Mouse (Mus musculus) embryonic facial prominence, embryonic 11.5 days (tissue): ENCODE data around the gene Ints6l. TPM values are rescaled to one million over a fixed set of nuclear protein-coding genes. Genes with fewer than 3 reads are reported as not detected.
A peak's percentile ranks its signal among the peaks of the same experiment; 100 is the strongest.

Source experiments
- ATAC-seq: fragments of 200-750 bp; cut with Nextera tagmentation; replicated peaks from 2 replicates; pipeline ENCODE4 v1.8.0; 2017; ENCODE audit warnings: low read depth; ENCODE audit not compliant: insufficient number of reproducible peaks, low FRiP score, low TSS enrichment
- DNase-seq: peaks from one replicate; pipeline ENCODE4 v3.0.0-alpha.2; 2015; ENCODE audit warnings: low spot score
- H3K27ac ChIP-seq: fragments of 300-500 bp; sonication (generic); replicated peaks from 2 replicates; pipeline ENCODE4 v1.5.1; 2014; ENCODE audit warnings: mild to moderate bottlenecking, low read depth, low read length, control low read depth
- H3K27me3 ChIP-seq: fragments of 300-500 bp; sonication (generic); 2 replicates; pipeline ENCODE4 v1.6.1; 2014; ENCODE audit warnings: mild to moderate bottlenecking, low read length, moderate library complexity, mixed read lengths; ENCODE audit not compliant: control insufficient read depth, insufficient read depth
- H3K36me3 ChIP-seq: fragments of 300-500 bp; sonication (generic); replicated peaks from 2 replicates; pipeline ENCODE4 v1.6.1; 2014; ENCODE audit warnings: low read depth, mild to moderate bottlenecking, low read length, moderate library complexity, mixed read lengths; ENCODE audit not compliant: control insufficient read depth, insufficient read depth
- H3K4me1 ChIP-seq: fragments of 300-500 bp; sonication (generic); 2 replicates; pipeline ENCODE4 v1.6.1; 2014; ENCODE audit warnings: low read length, mixed read lengths; ENCODE audit not compliant: control insufficient read depth, insufficient read depth
- H3K4me2 ChIP-seq: fragments of 300-500 bp; sonication (generic); 2 replicates; pipeline ENCODE4 v1.6.1; 2014; ENCODE audit warnings: low read depth, mild to moderate bottlenecking, control low read depth, low read length, moderate library complexity
- H3K4me3 ChIP-seq: fragments of 300-500 bp; sonication (generic); 2 replicates; pipeline ENCODE4 v1.5.1; 2014; ENCODE audit warnings: low read depth, low read length, control low read depth
- H3K9ac ChIP-seq: fragments of 300-500 bp; sonication (generic); replicated peaks from 2 replicates; pipeline ENCODE4 v1.6.1; 2014; ENCODE audit warnings: mild to moderate bottlenecking, control low read depth, low read length
- H3K9me3 ChIP-seq: fragments of 300-500 bp; sonication (generic); replicated peaks from 2 replicates; pipeline ENCODE4 v1.6.1; 2016; ENCODE audit warnings: mild to moderate bottlenecking, low read length, inconsistent platforms, mixed read lengths; ENCODE audit not compliant: control insufficient read depth
- WGBS: fragments of 180-500 bp; shearing (Covaris S2); extraction: QIAGEN DNeasy Blood & Tissue Kit; methylation state at CpG from one replicate; pipeline ENCODE4 v1.1.7; 2014; 5-methylcytosine and 5-hydroxymethylcytosine counted together
- polyA plus RNA-seq: library from polyadenylated mRNA; unstranded; fragments of >200 nt; fragmentation: Nextera tagmentation; extraction: Ambion mirVana; gene quantifications from 2 replicates; pipeline ENCODE4 v1.2.1, GENCODE M21; 2014

Ints6l gene
- 24.2 and 24.9 TPM in 2 replicates for polyA plus RNA-seq

DNA sequence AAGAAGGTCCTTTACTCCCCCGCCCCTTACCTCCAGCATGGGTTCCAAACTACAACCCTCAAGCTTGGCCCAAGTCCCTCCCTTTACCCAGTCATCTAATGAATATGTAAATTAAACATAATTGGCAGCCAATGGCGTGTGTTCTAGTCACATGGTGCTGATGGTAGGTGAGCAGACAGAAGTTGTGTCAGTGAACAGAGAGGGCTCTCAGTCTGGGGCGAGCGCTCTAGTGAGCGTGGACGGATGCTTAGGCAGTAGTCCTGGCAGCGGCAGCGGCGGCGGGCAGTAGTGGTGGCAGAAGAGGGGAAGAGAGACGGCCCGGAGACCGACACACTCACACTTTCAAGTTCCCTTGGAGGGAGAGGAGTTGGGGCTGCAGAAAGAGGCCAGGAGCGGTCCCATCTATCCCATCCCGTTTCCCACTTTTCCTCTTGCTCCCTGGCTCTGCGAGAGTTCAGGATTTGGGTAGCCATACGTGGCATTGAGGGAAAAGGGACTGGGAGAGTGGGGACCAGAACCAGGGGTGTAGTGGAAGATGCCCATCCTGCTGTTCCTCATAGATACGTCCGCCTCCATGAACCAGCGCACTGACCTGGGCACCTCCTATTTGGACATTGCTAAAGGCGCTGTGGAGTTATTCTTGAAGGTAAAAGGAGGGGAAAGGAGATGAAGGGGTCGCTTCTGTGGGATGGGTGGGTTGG is at the start of gene Ints6l:
Gene Ints6l (plus strand): TSS at position 187 of the 701 bp plus-strand sequence.
- H3K36me3 ChIP-seq = no peaks in the 10 kb centered on the region
- ATAC-seq (peak; percentile 87), DNase-seq (peak; percentile 82)
- H3K9me3 ChIP-seq = no peaks in the 10 kb centered on the region
- H3K9ac ChIP-seq = peak within 1 kb of the TSS; percentile 74
- no peaks in the 10 kb centered on the region for H3K4me1 ChIP-seq
- peak within 1 kb of the TSS; percentile 56 for H3K4me3 ChIP-seq
- H3K4me2 ChIP-seq = peak within 1 kb of the TSS; percentile 51
- H3K27me3 ChIP-seq = no peaks in the 10 kb centered on the region
- H3K27ac ChIP-seq = peak within 1 kb of the TSS; percentile 83
- WGBS = 19% methylated on average over 17 of the region's 22 CpGs

- Histone ChIP-seq H3K36me3 (no peaks in the 10 kb centered on the region), H3K9me3 (no peaks in the 10 kb centered on the region), H3K9ac (no peak overlapping the region), H3K4me2 (no peak overlapping the region), H3K4me3 (no peak overlapping the region), H3K27ac (no peak overlapping the region), H3K27me3 (no peaks in the 10 kb centered on the region), H3K4me1 (no peaks in the 10 kb centered on the region)
- ATAC-seq (no peak), DNase-seq (no peak)
- 79% methylated on average over 1 of the region's 1 CpGs for WGBS
Observed at GRCm38 (mm10) chrX:56405482-56405881, 49.2 kb upstream of the Ints6l start.

DNA sequence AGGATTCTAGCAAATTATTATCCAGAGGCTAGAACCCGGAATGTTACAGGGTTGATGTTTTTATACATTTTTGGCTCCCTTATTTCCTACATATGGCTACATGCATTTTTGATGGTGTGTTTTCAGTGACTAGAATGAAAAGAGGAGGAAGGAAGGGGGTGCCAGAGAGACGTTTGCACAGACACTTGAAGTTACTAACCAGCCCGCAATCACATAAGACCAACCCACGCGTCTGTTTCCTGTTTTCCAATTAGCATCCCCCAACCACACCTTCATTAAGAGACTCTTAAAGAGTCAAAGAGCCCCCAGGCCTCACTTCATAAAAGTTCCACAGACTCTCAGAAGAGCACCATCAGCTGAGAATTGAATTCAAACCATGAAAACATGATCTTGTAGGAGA is 48.5 kb upstream of the Ints6l start:
- no peak for ATAC-seq
- Histone ChIP-seq H3K36me3 (no peaks in the 10 kb centered on the region), H3K9ac (no peak overlapping the region), H3K4me1 (no peaks in the 10 kb centered on the region), H3K4me2 (no peak overlapping the region), H3K4me3 (no peak overlapping the region), H3K27me3 (no peaks in the 10 kb centered on the region), H3K9me3 (no peaks in the 10 kb centered on the region), H3K27ac (no peak overlapping the region)
- DNase-seq = no peak
- 60% methylated on average over 5 of the region's 5 CpGs for WGBS

DNA sequence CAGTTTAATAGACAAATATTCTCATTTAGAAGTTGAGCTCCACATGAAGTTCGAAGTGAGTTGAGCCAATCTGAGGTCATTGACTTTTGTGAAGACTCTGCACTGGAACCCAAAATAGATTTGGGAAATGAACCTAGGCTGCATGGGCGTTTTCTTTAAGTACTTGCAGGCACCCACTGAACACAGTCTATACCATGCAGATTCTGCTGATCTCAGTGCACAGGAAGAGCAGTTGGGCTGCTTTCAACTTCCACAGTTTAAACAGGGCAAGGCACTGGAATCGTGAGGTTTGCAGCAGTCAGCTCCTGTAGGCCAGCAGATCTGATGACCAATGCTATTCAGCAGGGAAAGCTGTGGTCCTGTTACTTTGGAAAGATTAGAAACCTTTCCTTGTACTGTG is 38.4 kb upstream of the Ints6l start:
- H3K4me1 ChIP-seq = no peaks in the 10 kb centered on the region
- no peaks in the 10 kb centered on the region for H3K36me3 ChIP-seq
- 74% methylated on average over 3 of the region's 3 CpGs for WGBS
- H3K4me2 ChIP-seq = no peak overlapping the region
- DNase-seq (no peak), ATAC-seq (no peak)
- no peak overlapping the region for H3K27ac ChIP-seq
- H3K9me3 ChIP-seq = no peaks in the 10 kb centered on the region
- no peak overlapping the region for H3K4me3 ChIP-seq
- H3K9ac ChIP-seq = no peak overlapping the region
- no peaks in the 10 kb centered on the region for H3K27me3 ChIP-seq

GRCm38 (mm10) chrX:56417541-56417940 is 37.1 kb upstream of the Ints6l start:
- no peak overlapping the region for H3K27ac ChIP-seq
- H3K36me3 ChIP-seq = no peaks in the 10 kb centered on the region
- 62% methylated on average over 4 of the region's 4 CpGs for WGBS
- no peaks in the 10 kb centered on the region for H3K27me3 ChIP-seq
- no peaks in the 10 kb centered on the region for H3K9me3 ChIP-seq
- H3K9ac ChIP-seq = no peak overlapping the region
- ATAC-seq (no peak), DNase-seq (no peak)
- H3K4me1 ChIP-seq = no peaks in the 10 kb centered on the region
- H3K4me3 ChIP-seq = no peak overlapping the region
- no peak overlapping the region for H3K4me2 ChIP-seq

- no peaks in the 10 kb centered on the region for H3K36me3 ChIP-seq
- no peak for DNase-seq
- ATAC-seq = no peak
- WGBS = 34% methylated on average over 2 of the region's 2 CpGs
- no peak overlapping the region for H3K4me3 ChIP-seq
- H3K4me1 ChIP-seq = no peaks in the 10 kb centered on the region
- no peak overlapping the region for H3K4me2 ChIP-seq
- no peaks in the 10 kb centered on the region for H3K9me3 ChIP-seq
- no peak overlapping the region for H3K27ac ChIP-seq
- H3K27me3 ChIP-seq = no peaks in the 10 kb centered on the region
- no peak overlapping the region for H3K9ac ChIP-seq
Observed at GRCm38 (mm10) chrX:56430601-56431000, 24.1 kb upstream of the Ints6l start.

DNA sequence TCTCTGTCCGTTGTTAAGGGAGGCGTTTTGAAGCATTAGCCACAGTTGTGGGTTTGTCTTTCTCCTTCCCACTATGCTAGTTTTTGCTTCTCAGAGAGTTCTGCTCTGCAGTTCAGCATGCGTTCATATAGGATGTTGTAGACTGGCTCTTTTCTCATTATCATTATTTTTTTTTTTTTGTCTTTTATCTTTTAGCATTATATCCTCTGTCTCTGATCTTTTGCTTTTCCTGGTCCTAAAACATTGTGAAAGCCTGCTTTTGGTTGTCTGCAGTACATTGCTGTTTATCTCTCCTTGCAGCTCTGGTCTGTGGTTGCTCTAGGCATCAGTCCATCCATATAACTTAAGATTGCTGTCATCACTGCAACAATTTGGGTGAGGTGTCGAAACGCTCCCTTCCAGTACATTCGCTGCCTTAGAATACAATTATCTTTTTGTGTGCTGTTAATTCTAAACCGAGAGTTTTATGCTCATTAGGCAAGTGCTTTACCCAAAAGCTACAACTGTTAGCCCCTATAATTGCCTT is 18.8 kb upstream of the Ints6l start:
- WGBS = 49% methylated on average over 7 of the region's 7 CpGs
- no peak overlapping the region for H3K9ac ChIP-seq
- H3K4me3 ChIP-seq = no peak overlapping the region
- H3K27ac ChIP-seq = no peak overlapping the region
- ATAC-seq (no peak), DNase-seq (no peak)
- H3K36me3 ChIP-seq = no peaks in the 10 kb centered on the region
- H3K4me2 ChIP-seq = no peak overlapping the region
- no peaks in the 10 kb centered on the region for H3K27me3 ChIP-seq
- H3K4me1 ChIP-seq = no peaks in the 10 kb centered on the region
- no peaks in the 10 kb centered on the region for H3K9me3 ChIP-seq

- no peak for ATAC-seq
- no peak overlapping the region for H3K27ac ChIP-seq
- whole genome bisulfite sequencing = 74% methylated on average over 11 of the region's 11 CpGs
Observed at GRCm38 (mm10) chrX:56446487-56447428, 7.9 kb upstream of the Ints6l start.

More at GRCm38 (mm10) chrX:56446487-56447428, 7.9 kb upstream of the Ints6l start:
- no peaks in the 10 kb centered on the region for H3K36me3 ChIP-seq
- DNase-seq = no peak
- H3K9me3 ChIP-seq = no peaks in the 10 kb centered on the region
- H3K9ac ChIP-seq = no peak overlapping the region
- H3K4me3 ChIP-seq = no peak overlapping the region
- H3K27me3 ChIP-seq = no peaks in the 10 kb centered on the region
- H3K4me2 ChIP-seq = no peak overlapping the region
- H3K4me1 ChIP-seq = no peaks in the 10 kb centered on the region
